Mouse (Mus musculus) lung, postnatal 36 days (tissue): Measurements from ENCODE around the gene U90926.

ENCODE experiments used
- DNase-seq: peaks from one replicate; pipeline ENCODE4 v3.0.0; 2022; ENCODE audit warnings: mixed read lengths

The U90926 gene

GRCm38 (mm10) chr5:92215308-92215707, at the start of gene U90926:
TSS of gene U90926 (minus strand) at chr5:92215408.
- DNase-seq = no peak

GRCm38 (mm10) chr5:92263761-92264359, 48.7 kb upstream of the U90926 start:
- peak; percentile 79 for DNase-seq

- DNase-seq = no peak
Observed at GRCm38 (mm10) chr5:92262646-92263045, 47.4 kb upstream of the U90926 start.

- DNase-seq = no peak
Observed at GRCm38 (mm10) chr5:92256218-92256617, 41.0 kb upstream of the U90926 start, which contains the start of gene Ppef2. TSS of gene Ppef2 (minus strand) at chr5:92256278.

GRCm38 (mm10) chr5:92254476-92254875, 39.3 kb upstream of the U90926 start:
- DNase-seq = no peak

GRCm38 (mm10) chr5:92252797-92253343, 37.7 kb upstream of the U90926 start:
- no peak for DNase-seq

- DNase-seq = no peak
Observed at GRCm38 (mm10) chr5:92252031-92252430, 36.8 kb upstream of the U90926 start.

GRCm38 (mm10) chr5:92248614-92249013, 33.4 kb upstream of the U90926 start:
- no peak for DNase-seq

GRCm38 (mm10) chr5:92245483-92245882, 30.3 kb upstream of the U90926 start:
- peak; percentile 38 for DNase-seq

- DNase-seq = no peak
Observed at GRCm38 (mm10) chr5:92244900-92245299, 29.7 kb upstream of the U90926 start.

GRCm38 (mm10) chr5:92240769-92241168, 25.6 kb upstream of the U90926 start:
- DNase-seq = no peak

- DNase-seq = peak; percentile 90
Observed at GRCm38 (mm10) chr5:92239333-92240232, 24.4 kb upstream of the U90926 start.

- peak; percentile 49 for DNase-seq
Observed at GRCm38 (mm10) chr5:92234939-92235557, 19.8 kb upstream of the U90926 start.

- DNase-seq = no peak
Observed at GRCm38 (mm10) chr5:92233366-92233765, 18.2 kb upstream of the U90926 start.

- no peak for DNase-seq
Observed at GRCm38 (mm10) chr5:92231836-92232235, 16.6 kb upstream of the U90926 start.

- no peak for DNase-seq
Observed at GRCm38 (mm10) chr5:92230306-92230705, 15.1 kb upstream of the U90926 start.

- DNase-seq = no peak
Observed at GRCm38 (mm10) chr5:92229514-92229913, 14.3 kb upstream of the U90926 start.

- DNase-seq = no peak
Observed at GRCm38 (mm10) chr5:92228776-92229175, 13.6 kb upstream of the U90926 start.

GRCm38 (mm10) chr5:92227782-92228181, 12.6 kb upstream of the U90926 start:
- DNase-seq = no peak

- DNase-seq = peak; percentile 27
Observed at GRCm38 (mm10) chr5:92220287-92220902, 5.2 kb upstream of the U90926 start.

- peak; percentile 42 for DNase-seq
Observed at GRCm38 (mm10) chr5:92219826-92220225, 4.6 kb upstream of the U90926 start.

- no peak for DNase-seq
Observed at GRCm38 (mm10) chr5:92218915-92219793, 3.9 kb upstream of the U90926 start.
